Mouse (Mus musculus) right cerebral cortex, postnatal 36 days (tissue): ENCODE results near the gene Nlrp6.
"Not testable (repeated sequence)": the region's sequence is repeated elsewhere in the genome, so short reads cannot be mapped to it uniquely, and the experiment has no call there.

Source experiments
- DNase-seq, 2 experiments: peaks; one replicate each; pipeline ENCODE4 v3.0.0; 2022; ENCODE audit warnings: low spot score in 2 of 2, mixed read lengths in 1 of 2

The Nlrp6 gene

GRCm38 (mm10) chr7:140973396-140974165 is 52.9 kb downstream of the Nlrp6 start:
- DNase-seq = no peak

GRCm38 (mm10) chr7:140974940-140975339 is 54.2 kb downstream of the Nlrp6 start:
- no peak for DNase-seq

- no peak for DNase-seq
Measured at GRCm38 (mm10) chr7:140975465-140975864, 54.8 kb downstream of the Nlrp6 start.

- DNase-seq = not testable (repeated sequence)
Measured at GRCm38 (mm10) chr7:140976720-140977119, 56.0 kb downstream of the Nlrp6 start.
